In the genomic region with DNA sequence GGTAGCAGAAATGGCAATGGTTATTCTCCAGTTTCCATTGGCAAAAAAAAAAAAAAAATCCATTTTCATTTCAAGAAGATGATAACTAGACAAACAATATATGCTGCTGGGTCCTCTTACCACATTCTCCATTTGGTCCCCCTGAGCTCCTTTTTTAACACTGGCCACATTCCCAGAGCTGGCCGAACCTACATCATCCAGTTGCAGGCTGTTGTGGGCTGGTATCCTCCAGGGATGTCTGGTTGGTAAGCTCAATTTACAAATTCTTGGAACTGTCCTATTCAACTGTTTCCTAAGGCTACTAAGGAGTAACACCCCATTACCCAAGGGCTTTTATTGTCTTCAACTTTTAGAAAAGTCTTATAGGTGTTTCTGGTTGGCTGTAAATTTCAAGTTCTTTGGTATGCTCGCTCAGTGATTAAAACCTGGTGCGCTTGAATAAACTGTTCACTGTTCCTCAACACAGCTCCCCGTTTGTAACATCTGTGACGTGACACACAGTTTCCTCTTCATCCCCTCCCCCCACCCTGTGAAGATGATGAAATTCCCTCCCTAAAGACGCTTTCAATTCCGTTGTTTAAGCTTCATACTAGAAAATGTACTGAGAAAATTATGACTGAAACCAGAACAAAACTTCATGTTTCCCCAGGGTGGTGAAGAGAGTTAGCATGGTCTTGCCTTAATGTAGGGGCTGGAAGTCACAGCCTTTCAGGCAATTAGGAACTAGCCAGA, we compare ENCODE assay signal across 20 mouse cellular contexts. TPM values are rescaled to one million over a fixed set of nuclear protein-coding genes. Genes with fewer than 3 reads are reported as not detected.
DNase-seq lines count a peak whose midpoint lies in the region.
"Had no signal": no experiment of that assay in that cellular context is flagged by ENCODE, and none has a peak within 500 bp of the region (broad histone marks: within the 10 kb centered on the region; RNA-seq: fewer than 3 reads in every experiment).

No protein-coding gene starts in this region.

- no peaks in the 10 kb centered on the region for H3K36me3 ChIP-seq in macrophage (ENCODE audit: inconsistent target)
- H3K36me3 ChIP-seq: embryonic facial prominence, embryonic 15.5 days; heart, embryonic 15.5 days; intestine, embryonic 15.5 days; lung, embryonic 15.5 days; midbrain, embryonic 12.5 days had no signal

- peak overlapping the region; percentile 60 for H3K27ac ChIP-seq in macrophage
- H3K27ac ChIP-seq: embryonic facial prominence, embryonic 15.5 days; heart, embryonic 15.5 days; intestine, embryonic 15.5 days; lung, embryonic 15.5 days; midbrain, embryonic 12.5 days had no signal

- WGBS in macrophage (ENCODE audit: missing documents), result 31% methylated on average over 6 of the region's 7 CpGs

- H3K4me3 ChIP-seq in macrophage (ENCODE audit: inconsistent target), result no peak overlapping the region
- H3K4me3 ChIP-seq: embryonic facial prominence, embryonic 15.5 days; heart, embryonic 15.5 days; intestine, embryonic 15.5 days; lung, embryonic 15.5 days; midbrain, embryonic 12.5 days had no signal

- DNase-seq in gastrocnemius, adult 8-10 months (ENCODE audit: low spot score in 2 of 2), result peak; percentile 25 to 42
- no peak for DNase-seq in gastrocnemius, postnatal 4 days (ENCODE audit: low spot score in 2 of 2)
- DNase-seq in 3T3-L1 (ENCODE audit: low read depth, low spot score), result peak; percentile 93
- peak; percentile 86 for DNase-seq in adipocyte (ENCODE audit: low spot score)
- no peak for DNase-seq in yolk sac, embryonic 10.5 days (ENCODE audit: low spot score)
- DNase-seq in layer of hippocampus, postnatal 36 days, result no peak
- DNase-seq: cerebellum, adult 11 months; kidney, postnatal 36 days; left cerebral cortex, postnatal 4 days had no signal

- no peaks in the 10 kb centered on the region for H3K79me2 ChIP-seq in macrophage (ENCODE audit: inconsistent target)

RNA-seq across cellular contexts. Expression of a gene that starts 26.7 kb away (rescaled TPM):
- total RNA-seq in gastrocnemius, adult 8-10 months (2022), result not detected
- total RNA-seq in gastrocnemius, postnatal 4 days (2021), result not detected
- not detected for total RNA-seq in macrophage (2018; cell fraction: chromatin; rRNA removed)
- not detected for total RNA-seq in macrophage (2018; cell fraction: cytosol; rRNA removed)
- 1 to 10 TPM in 1 of 26 experiments, not detected in 25; 7.3 TPM for total RNA-seq in macrophage (2018; cell fraction: nucleus; rRNA removed)
- not detected in 3 replicates for polyA plus RNA-seq in macrophage (2018)
- total RNA-seq in layer of hippocampus, postnatal 36 days (2021), result not detected
- total RNA-seq: layer of hippocampus, postnatal 25 days; left cerebral cortex, postnatal 4 days had no signal
- polyA plus RNA-seq: CD4-positive, CD25-positive, alpha-beta regulatory T cell, adult 4 months; embryonic facial prominence, embryonic 15.5 days; forebrain, embryonic 14.5 days; heart, embryonic 15.5 days; hindbrain, embryonic 11.5 days; intestine, embryonic 15.5 days; lung, embryonic 15.5 days; midbrain, embryonic 12.5 days; urinary bladder, adult 2 months had no signal

Comparison
In these comparisons a context has a peak if more than half of its experiments do, and no peak if none do; other contexts are left out.
1. DNase-seq: peak in gastrocnemius, adult 8-10 months (2 of 2), 3T3-L1 (single experiment) and adipocyte (single experiment); none in gastrocnemius, postnatal 4 days (0 of 2), yolk sac, embryonic 10.5 days (single experiment) and layer of hippocampus, postnatal 36 days (0 of 2).